8 mouse cellular contexts compared by ENCODE assay signal in genomic region chr11:70465824-70466223, GRCm38 (mm10). TPM values are rescaled to one million over a fixed set of nuclear protein-coding genes. Genes with fewer than 3 reads are reported as not detected.
A peak's percentile ranks its signal among the peaks of the same experiment; 100 is the strongest.
DNase-seq lines count a peak whose midpoint lies in the region; ATAC-seq and TF ChIP-seq lines count a peak whose summit lies in the region.

No protein-coding gene starts in this region.

- H3K4me2 ChIP-seq in lung, embryonic 14.5 days, result peak overlapping the region; percentile 57
- H3K4me2 ChIP-seq in forebrain, embryonic 12.5 days, result peak overlapping the region; percentile 46
- peak overlapping the region; percentile 58 for H3K4me2 ChIP-seq in hindbrain, embryonic 16.5 days (ENCODE audit: low read length)
- peak overlapping the region; percentile 24 for H3K4me2 ChIP-seq in liver, embryonic 12.5 days
- H3K4me2 ChIP-seq in stomach, embryonic 15.5 days, result peak overlapping the region; percentile 72

- H3K36me3 ChIP-seq in lung, embryonic 14.5 days (ENCODE audit: insufficient read depth), result no peaks in the 10 kb centered on the region
- H3K36me3 ChIP-seq in forebrain, embryonic 12.5 days (replicated peaks), result no peaks in the 10 kb centered on the region
- no peaks in the 10 kb centered on the region for H3K36me3 ChIP-seq in hindbrain, embryonic 16.5 days (ENCODE audit: control insufficient read depth, insufficient read depth, low read length)
- H3K36me3 ChIP-seq in liver, embryonic 12.5 days, result no peaks in the 10 kb centered on the region
- no peaks in the 10 kb centered on the region for H3K36me3 ChIP-seq in stomach, embryonic 15.5 days

- TF ChIP-seq CTCF in lung, embryonic 14.5 days (IDR thresholded peaks at IDR 0.05; ENCODE audit: low read depth), result no peak

- H3K9ac ChIP-seq in lung, embryonic 14.5 days, result peak overlapping the region; percentile 31; the same call in 1 of the 2 replicates
- H3K9ac ChIP-seq in forebrain, embryonic 12.5 days, result peak overlapping the region; percentile 36; the same call in 1 of the 2 replicates
- H3K9ac ChIP-seq in hindbrain, embryonic 16.5 days (ENCODE audit: low read depth, low read length), result peak overlapping the region; percentile 15
- no peak overlapping the region for H3K9ac ChIP-seq in liver, embryonic 12.5 days
- H3K9ac ChIP-seq in stomach, embryonic 15.5 days, result peak overlapping the region; percentile 20; the same call in 1 of the 2 replicates

- 3% methylated on average over 23 of the region's 23 CpGs for WGBS in lung, embryonic 14.5 days
- WGBS in forebrain, embryonic 12.5 days, result 8% methylated on average over 23 of the region's 23 CpGs
- WGBS in hindbrain, embryonic 16.5 days, result 11% methylated on average over 23 of the region's 23 CpGs
- 43% methylated on average over 23 of the region's 23 CpGs for WGBS in liver, embryonic 12.5 days (ENCODE audit: insufficient replicate concordance)
- WGBS in stomach, embryonic 15.5 days, result 2% methylated on average over 23 of the region's 23 CpGs

- 0 out of 2 replicates have a peak, but pooled peaks cover 6% of the 10 kb centered on the region for H3K4me1 ChIP-seq in lung, embryonic 14.5 days (ENCODE audit: insufficient read depth)
- H3K4me1 ChIP-seq in forebrain, embryonic 12.5 days, result peaks cover 12% of the 10 kb centered on the region
- 0 out of 2 replicates have a peak, but pooled peaks cover 5% of the 10 kb centered on the region for H3K4me1 ChIP-seq in hindbrain, embryonic 16.5 days (ENCODE audit: control insufficient read depth, insufficient read depth, low read depth, low read length)
- peaks cover 10% of the 10 kb centered on the region; the same call in 1 of the 2 replicates for H3K4me1 ChIP-seq in liver, embryonic 12.5 days
- H3K4me1 ChIP-seq in stomach, embryonic 15.5 days, result peaks cover 9% of the 10 kb centered on the region

- peak; percentile 56 for ATAC-seq in lung, embryonic 14.5 days (ENCODE audit: insufficient read depth)
- no peak for ATAC-seq in forebrain, embryonic 12.5 days (ENCODE audit: low FRiP score)
- no peak for ATAC-seq in hindbrain, embryonic 16.5 days
- no peak for ATAC-seq in liver, embryonic 12.5 days
- no peak for ATAC-seq in stomach, embryonic 15.5 days (ENCODE audit: insufficient read depth, low FRiP score, low read depth)
- no peak for ATAC-seq in CD4-positive, CD25-positive, alpha-beta regulatory T cell, adult 4 months

- H3K4me3 ChIP-seq in lung, embryonic 14.5 days (ENCODE audit: low read depth, low read length), result peak overlapping the region; percentile 26
- H3K4me3 ChIP-seq in forebrain, embryonic 12.5 days (replicated peaks), result peak overlapping the region; percentile 25
- H3K4me3 ChIP-seq in hindbrain, embryonic 16.5 days (ENCODE audit: low read length), result peak overlapping the region; percentile 25
- peak overlapping the region; percentile 10; the same call in 1 of the 2 replicates for H3K4me3 ChIP-seq in liver, embryonic 12.5 days
- H3K4me3 ChIP-seq in stomach, embryonic 15.5 days (replicated peaks), result peak overlapping the region; percentile 37

- H3K9me3 ChIP-seq in lung, embryonic 14.5 days (ENCODE audit: low read depth, low read length), result no peaks in the 10 kb centered on the region
- no peaks in the 10 kb centered on the region for H3K9me3 ChIP-seq in forebrain, embryonic 12.5 days
- H3K9me3 ChIP-seq in hindbrain, embryonic 16.5 days (ENCODE audit: control insufficient read depth, low read length), result no peaks in the 10 kb centered on the region
- H3K9me3 ChIP-seq in liver, embryonic 12.5 days (replicated peaks), result 0 out of 2 replicates have a peak, but pooled peaks cover 3% of the 10 kb centered on the region
- no peaks in the 10 kb centered on the region for H3K9me3 ChIP-seq in stomach, embryonic 15.5 days

- H3K27me3 ChIP-seq in lung, embryonic 14.5 days (ENCODE audit: insufficient read depth, low read length), result peaks cover 9% of the 10 kb centered on the region; the same call in 1 of the 2 replicates
- peaks cover 65% of the 10 kb centered on the region for H3K27me3 ChIP-seq in forebrain, embryonic 12.5 days
- peaks cover 4% of the 10 kb centered on the region; the same call in 1 of the 2 replicates for H3K27me3 ChIP-seq in hindbrain, embryonic 16.5 days (replicated peaks; ENCODE audit: control insufficient read depth, insufficient read depth, low read length)
- H3K27me3 ChIP-seq in liver, embryonic 12.5 days (replicated peaks), result peaks cover 72% of the 10 kb centered on the region
- no peaks in the 10 kb centered on the region for H3K27me3 ChIP-seq in stomach, embryonic 15.5 days (replicated peaks)

- peak; percentile 84 for DNase-seq in lung, embryonic 14.5 days
- DNase-seq in lung, adult 18-20 months, result no peak
- DNase-seq in B cell, adult 2 months, result no peak

- H3K27ac ChIP-seq in lung, embryonic 14.5 days (ENCODE audit: low read depth), result no peak overlapping the region
- H3K27ac ChIP-seq in forebrain, embryonic 12.5 days, result no peak overlapping the region
- no peak overlapping the region for H3K27ac ChIP-seq in hindbrain, embryonic 16.5 days (ENCODE audit: low read depth, low read length)
- no peak overlapping the region for H3K27ac ChIP-seq in liver, embryonic 12.5 days
- H3K27ac ChIP-seq in stomach, embryonic 15.5 days, result no peak overlapping the region

RNA-seq across cellular contexts. Expression of gene Cxcl16, which starts 6.0 kb away (rescaled TPM):
- polyA plus RNA-seq in lung, embryonic 14.5 days (2014; fragmentation: Nextera tagmentation; extraction: Ambion mirVana), result 4.9 and 5.8 TPM in 2 replicates
- 0.74 and 1.0 TPM in 2 replicates for polyA plus RNA-seq in forebrain, embryonic 12.5 days (2016; fragmentation: Nextera tagmentation; extraction: Ambion mirVana)
- 6.0 and 7.3 TPM in 2 replicates for polyA plus RNA-seq in hindbrain, embryonic 16.5 days (2015; fragmentation: Nextera tagmentation; extraction: Ambion mirVana)
- polyA plus RNA-seq in liver, embryonic 12.5 days (2016; fragmentation: Nextera tagmentation; extraction: Ambion mirVana), result 0.87 and 1.1 TPM in 2 replicates
- polyA plus RNA-seq in stomach, embryonic 15.5 days (2015; fragmentation: Nextera tagmentation; extraction: Ambion mirVana), result 7.3 and 8.8 TPM in 2 replicates
- polyA plus RNA-seq in CD4-positive, CD25-positive, alpha-beta regulatory T cell, adult 4 months (2017; shearing (Covaris generic)), result under 1 TPM; 0.43 to 0.87 TPM

RNA-seq across cellular contexts. Expression of gene Zmynd15, which starts 6.6 kb away (rescaled TPM):
- polyA plus RNA-seq in lung, embryonic 14.5 days (2014; fragmentation: Nextera tagmentation; extraction: Ambion mirVana), result 0.28 and 0.65 TPM in 2 replicates
- 0.35 and 0.43 TPM in 2 replicates for polyA plus RNA-seq in forebrain, embryonic 12.5 days (2016; fragmentation: Nextera tagmentation; extraction: Ambion mirVana)
- 0.86 and 1.3 TPM in 2 replicates for polyA plus RNA-seq in hindbrain, embryonic 16.5 days (2015; fragmentation: Nextera tagmentation; extraction: Ambion mirVana)
- polyA plus RNA-seq in liver, embryonic 12.5 days (2016; fragmentation: Nextera tagmentation; extraction: Ambion mirVana), result 0.12 and 0.23 TPM in 2 replicates
- 0.73 and 0.75 TPM in 2 replicates for polyA plus RNA-seq in stomach, embryonic 15.5 days (2015; fragmentation: Nextera tagmentation; extraction: Ambion mirVana)
- not detected for polyA plus RNA-seq in CD4-positive, CD25-positive, alpha-beta regulatory T cell, adult 4 months (2017; shearing (Covaris generic))

RNA-seq across cellular contexts. Expression of gene Med11, which starts 14.1 kb away (rescaled TPM):
- 43.0 and 47.9 TPM in 2 replicates for polyA plus RNA-seq in lung, embryonic 14.5 days (2014; fragmentation: Nextera tagmentation; extraction: Ambion mirVana)
- 32.1 and 32.5 TPM in 2 replicates for polyA plus RNA-seq in forebrain, embryonic 12.5 days (2016; fragmentation: Nextera tagmentation; extraction: Ambion mirVana)
- polyA plus RNA-seq in hindbrain, embryonic 16.5 days (2015; fragmentation: Nextera tagmentation; extraction: Ambion mirVana), result 42.9 and 46.3 TPM in 2 replicates
- 19.7 and 21.7 TPM in 2 replicates for polyA plus RNA-seq in liver, embryonic 12.5 days (2016; fragmentation: Nextera tagmentation; extraction: Ambion mirVana)
- 36.1 and 40.6 TPM in 2 replicates for polyA plus RNA-seq in stomach, embryonic 15.5 days (2015; fragmentation: Nextera tagmentation; extraction: Ambion mirVana)
- 10 to 100 TPM; 84.3 to 85.7 TPM for polyA plus RNA-seq in CD4-positive, CD25-positive, alpha-beta regulatory T cell, adult 4 months (2017; shearing (Covaris generic))

RNA-seq across cellular contexts. Expression of gene Arrb2, which starts 33.4 kb away (rescaled TPM):
- polyA plus RNA-seq in lung, embryonic 14.5 days (2014; fragmentation: Nextera tagmentation; extraction: Ambion mirVana), result 15.1 and 17.6 TPM in 2 replicates
- polyA plus RNA-seq in forebrain, embryonic 12.5 days (2016; fragmentation: Nextera tagmentation; extraction: Ambion mirVana), result 36.9 and 40.5 TPM in 2 replicates
- polyA plus RNA-seq in hindbrain, embryonic 16.5 days (2015; fragmentation: Nextera tagmentation; extraction: Ambion mirVana), result 54.9 and 55.6 TPM in 2 replicates
- 17.9 and 22.5 TPM in 2 replicates for polyA plus RNA-seq in liver, embryonic 12.5 days (2016; fragmentation: Nextera tagmentation; extraction: Ambion mirVana)
- polyA plus RNA-seq in stomach, embryonic 15.5 days (2015; fragmentation: Nextera tagmentation; extraction: Ambion mirVana), result 15.0 and 19.4 TPM in 2 replicates
- 10 to 100 TPM; 47.0 to 64.1 TPM for polyA plus RNA-seq in CD4-positive, CD25-positive, alpha-beta regulatory T cell, adult 4 months (2017; shearing (Covaris generic))

RNA-seq across cellular contexts. Expression of gene Tm4sf5, which starts 39.2 kb away (rescaled TPM):
- 1.2 and 1.3 TPM in 2 replicates for polyA plus RNA-seq in lung, embryonic 14.5 days (2014; fragmentation: Nextera tagmentation; extraction: Ambion mirVana)
- polyA plus RNA-seq in forebrain, embryonic 12.5 days (2016; fragmentation: Nextera tagmentation; extraction: Ambion mirVana), result 0.35 and 0.49 TPM in 2 replicates
- polyA plus RNA-seq in hindbrain, embryonic 16.5 days (2015; fragmentation: Nextera tagmentation; extraction: Ambion mirVana), result 3.8 and 5.5 TPM in 2 replicates
- polyA plus RNA-seq in liver, embryonic 12.5 days (2016; fragmentation: Nextera tagmentation; extraction: Ambion mirVana), result 2.8 and 2.9 TPM in 2 replicates
- 65.0 and 71.2 TPM in 2 replicates for polyA plus RNA-seq in stomach, embryonic 15.5 days (2015; fragmentation: Nextera tagmentation; extraction: Ambion mirVana)
- polyA plus RNA-seq in CD4-positive, CD25-positive, alpha-beta regulatory T cell, adult 4 months (2017; shearing (Covaris generic)), result 1 to 10 TPM in 1 of 2 experiments, under 1 TPM in 1; 1.00 to 2.5 TPM
